In genomic region chr8:120528332-120528731, GRCm38 (mm10) we compare ENCODE assay signal across 10 mouse cellular contexts.
A peak's percentile ranks its signal among the peaks of the same experiment; 100 is the strongest.
DNase-seq lines count a peak whose midpoint lies in the region; ATAC-seq and TF ChIP-seq lines count a peak whose summit lies in the region.
"Had no signal": no experiment of that assay in that cellular context is flagged by ENCODE, and none has a peak within 500 bp of the region (broad histone marks: within the 10 kb centered on the region; RNA-seq: fewer than 3 reads in every experiment).

No protein-coding gene starts in this region.

- no peaks in the 10 kb centered on the region for H3K9me3 ChIP-seq in hindbrain, embryonic 10.5 days
- no peaks in the 10 kb centered on the region for H3K9me3 ChIP-seq in hindbrain, postnatal 0 days (ENCODE audit: low read length)
- no peaks in the 10 kb centered on the region for H3K9me3 ChIP-seq in CH12.LX (replicated peaks; ENCODE audit: low read length)
- no peaks in the 10 kb centered on the region for H3K9me3 ChIP-seq in liver, embryonic 15.5 days (replicated peaks)

- no peak overlapping the region for H3K4me3 ChIP-seq in hindbrain, embryonic 10.5 days
- no peak overlapping the region for H3K4me3 ChIP-seq in hindbrain, postnatal 0 days (ENCODE audit: low read length)
- no peak overlapping the region for H3K4me3 ChIP-seq in CH12.LX (replicated peaks in 1 of 3; ENCODE audit: low read depth in 2 of 3, low read length in 2 of 3, poor library complexity in 1 of 3)
- no peak overlapping the region for H3K4me3 ChIP-seq in liver, embryonic 15.5 days (replicated peaks)

- 17% methylated on average over 3 of the region's 3 CpGs for WGBS in hindbrain, embryonic 10.5 days
- 48% methylated on average over 3 of the region's 3 CpGs for WGBS in hindbrain, postnatal 0 days
- 55% methylated on average over 3 of the region's 3 CpGs for WGBS in liver, embryonic 15.5 days (ENCODE audit: insufficient replicate concordance)

- no peak for TF ChIP-seq RAD21 in CH12.LX (IDR thresholded peaks at IDR 0.05; ENCODE audit: low read depth, low read length)

- peaks cover 33% of the 10 kb centered on the region for H3K79me2 ChIP-seq in CH12.LX (replicated peaks; ENCODE audit: control insufficient read depth, extremely low read depth, insufficient read depth, poor library complexity, severe bottlenecking)

- no peak for ATAC-seq in hindbrain, postnatal 0 days
- ATAC-seq in liver, embryonic 15.5 days (ENCODE audit: insufficient read depth) = no peak

- peaks cover 97% of the 10 kb centered on the region for H3K4me1 ChIP-seq in hindbrain, embryonic 10.5 days (replicated peaks)
- H3K4me1 ChIP-seq in hindbrain, postnatal 0 days (ENCODE audit: insufficient read depth, low read length) = peaks cover 19% of the 10 kb centered on the region
- peaks cover 55 to 73% of the 10 kb centered on the region in 2 experiments for H3K4me1 ChIP-seq in CH12.LX (ENCODE audit: control insufficient read depth in 1 of 2, insufficient read depth in 2 of 2)
- peaks cover 93% of the 10 kb centered on the region for H3K4me1 ChIP-seq in liver, embryonic 15.5 days (replicated peaks)

- H3K4me2 ChIP-seq in hindbrain, postnatal 0 days (ENCODE audit: low read depth, low read length) = no peak overlapping the region
- no peak overlapping the region; the same call in 1 of the 2 replicates for H3K4me2 ChIP-seq in CH12.LX (ENCODE audit: insufficient read depth, low read depth, poor library complexity, severe bottlenecking)
- H3K4me2 ChIP-seq in liver, embryonic 15.5 days = no peak overlapping the region

- in situ Hi-C loops in CH12.LX (cut with MboI; ENCODE audit: low pct_ligation_motif_present, low pct_unique_long_range_greater_than_20kb, low sequenced_read_pairs) = no loop called here

- H3K36me3 ChIP-seq in hindbrain, embryonic 10.5 days = no peaks in the 10 kb centered on the region
- H3K36me3 ChIP-seq in hindbrain, postnatal 0 days (ENCODE audit: insufficient read depth, low read length) = no peaks in the 10 kb centered on the region
- peaks cover 0 to 12% of the 10 kb centered on the region in 2 experiments for H3K36me3 ChIP-seq in CH12.LX (replicated peaks in 1 of 2; ENCODE audit: control insufficient read depth in 1 of 2, insufficient read depth in 1 of 2, low read length in 1 of 2)
- peaks cover 5% of the 10 kb centered on the region; the same call in 1 of the 2 replicates for H3K36me3 ChIP-seq in liver, embryonic 15.5 days (replicated peaks)

- TF ChIP-seq CTCF in hindbrain, postnatal 0 days (IDR thresholded peaks at IDR 0.05; ENCODE audit: low read depth) = no peak
- TF ChIP-seq CTCF in CH12.LX (conservative IDR thresholded peaks at IDR 0.05 in 1 of 2, IDR thresholded peaks at IDR 0.05 in 1 of 2; ENCODE audit: low read depth in 2 of 2, low read length in 2 of 2) = no peak

- dilution Hi-C loops in CH12.LX (cut with MboI; ENCODE audit: extremely low pct_ligation_motif_present, extremely low pct_unique_long_range_greater_than_20kb, low sequenced_read_pairs) = no loop called here

- peaks cover 67% of the 10 kb centered on the region for H3K27me3 ChIP-seq in hindbrain, embryonic 10.5 days (ENCODE audit: insufficient read depth, poor library complexity, severe bottlenecking)
- no peaks in the 10 kb centered on the region for H3K27me3 ChIP-seq in hindbrain, postnatal 0 days (ENCODE audit: insufficient read depth, low read length)
- H3K27me3 ChIP-seq in CH12.LX (replicated peaks) = no peaks in the 10 kb centered on the region
- no peaks in the 10 kb centered on the region; the same call in 1 of the 2 replicates for H3K27me3 ChIP-seq in liver, embryonic 15.5 days

- DNase-seq in hindbrain, embryonic 10.5 days (ENCODE audit: low spot score) = no peak
- DNase-seq in hindbrain, postnatal 0 days (ENCODE audit: low spot score) = no peak
- no peak for DNase-seq in CH12.LX (ENCODE audit: extremely low read depth)
- DNase-seq in R1 (ENCODE audit: low read depth, low spot score) = peak; percentile 52
- no peak for DNase-seq in ovary, adult 18-20 months (ENCODE audit: low spot score)
- DNase-seq in right cerebral cortex, adult 2 months (ENCODE audit: low spot score in 2 of 2) = no peak
- DNase-seq: cerebellum, postnatal 14 days; gastrocnemius, postnatal 25 days; kidney, adult 2 months had no signal

- no peak for TF ChIP-seq POLR2A in CH12.LX (IDR thresholded peaks at IDR 0.05; ENCODE audit: low read depth, low read length)

- H3K27ac ChIP-seq in hindbrain, embryonic 10.5 days = peak overlapping the region; percentile 14; the same call in 1 of the 2 replicates
- no peak overlapping the region for H3K27ac ChIP-seq in hindbrain, postnatal 0 days
- no peak overlapping the region for H3K27ac ChIP-seq in CH12.LX (ENCODE audit: insufficient read depth, low read depth)
- peak overlapping the region; percentile 57 for H3K27ac ChIP-seq in liver, embryonic 15.5 days (replicated peaks)

- TF ChIP-seq EP300 in CH12.LX (IDR thresholded peaks at IDR 0.05; ENCODE audit: low read length) = no peak

- H3K9ac ChIP-seq in hindbrain, postnatal 0 days (replicated peaks; ENCODE audit: low read length) = no peak overlapping the region
- H3K9ac ChIP-seq in CH12.LX (ENCODE audit: insufficient read depth, low read depth) = no peak overlapping the region
- no peak overlapping the region for H3K9ac ChIP-seq in liver, embryonic 15.5 days

TF ChIP-seq in CH12.LX, 34 proteins besides CTCF, POLR2A, EP300 and RAD21:
- TF ChIP-seq TCF12 (IDR thresholded peaks at IDR 0.05; ENCODE audit: low read depth, low read length) (peak; percentile 87), JUND (conservative IDR thresholded peaks at IDR 0.05; ENCODE audit: low read depth, low read length) (no peak), ZNF384 (IDR thresholded peaks at IDR 0.05; ENCODE audit: low read depth, low read length) (no peak), TBP (conservative IDR thresholded peaks at IDR 0.05; ENCODE audit: low read depth, low read length) (no peak)

Comparison
In these comparisons a context has a peak if more than half of its experiments do, and no peak if none do; other contexts are left out.
1. H3K27ac ChIP-seq: peak in hindbrain, embryonic 10.5 days (single experiment) and liver, embryonic 15.5 days (single experiment); none in hindbrain, postnatal 0 days (single experiment) and CH12.LX (single experiment).